Mouse (Mus musculus) heart, adult 18-20 months (tissue): ENCODE results near the gene Olfr593. TPM values are rescaled to one million over a fixed set of nuclear protein-coding genes. Genes with fewer than 3 reads are reported as not detected.
"Not testable (repeated sequence)": the region's sequence is repeated elsewhere in the genome, so short reads cannot be mapped to it uniquely, and the experiment has no call there.

Source experiments
- DNase-seq, 2 experiments: peaks; one replicate each; pipeline ENCODE4 v3.0.0; 2021 to 2022; ENCODE audit warnings: mixed read lengths in 1 of 2
- long read RNA-seq, 2 experiments: library from polyadenylated mRNA; stranded (forward); transcript quantifications; one replicate each; pipeline ENCODE4 v2.0.0; 2021
- microRNA-seq, 2 experiments: library from miRNA; unstranded; fragments of <30 nt; microRNA quantifications; one replicate each; pipeline ENCODE4 v1.2.0; 2022
- total RNA-seq, 2 experiments: library from RNA; stranded (reverse); gene quantifications; 2 replicates each; pipeline ENCODE4 v1.2.3; 2021

Olfr593 gene
- total RNA-seq, result not detected
- long read RNA-seq, experiment 1, result 0 reads
- long read RNA-seq, experiment 2, result 0 reads

DNA sequence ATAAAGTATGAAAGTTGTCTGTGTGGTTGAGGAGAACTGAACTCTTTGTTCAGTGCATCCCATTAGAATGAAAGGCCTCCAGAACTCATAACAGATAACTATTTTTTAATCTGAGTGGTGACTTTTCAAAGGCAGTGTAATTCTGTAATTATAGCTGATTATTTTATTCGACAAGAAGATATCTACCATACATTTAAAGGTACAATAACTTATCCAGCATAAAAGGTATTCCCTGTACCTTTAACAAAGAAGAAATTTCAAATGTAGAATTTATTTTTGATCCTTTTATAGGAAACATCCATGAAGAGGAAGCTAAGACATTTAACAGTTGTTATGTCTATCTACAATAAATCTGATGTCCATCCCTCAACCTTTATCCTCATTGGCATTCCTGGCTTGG lies at the start of gene Olfr593:
Gene Olfr593 (plus strand): TSS at position 301 of the 400 bp plus-strand sequence.
- DNase-seq, result no peak

DNA sequence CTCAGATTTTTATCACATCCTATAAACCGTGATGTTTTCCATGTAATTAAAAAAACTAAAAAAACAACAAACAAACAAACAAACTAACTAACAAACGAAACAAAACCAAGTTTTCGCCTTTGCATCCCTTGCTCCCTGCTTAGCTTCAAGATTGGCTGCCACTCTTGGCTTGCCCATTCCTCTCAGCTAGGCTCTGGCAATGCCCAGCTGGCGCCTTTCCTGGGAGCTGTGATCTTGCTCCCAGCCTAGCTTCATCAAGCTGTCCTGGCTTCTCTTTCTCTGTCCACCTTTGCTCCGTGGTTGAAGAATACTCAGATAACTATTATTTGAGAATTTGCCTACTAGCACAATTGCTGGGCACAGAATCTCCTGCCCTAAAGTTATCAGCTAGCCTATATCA lies 42.0 kb upstream of the Olfr593 start:
- DNase-seq, result no peak

GRCm38 (mm10) chr7:103178240-103178639 lies 33.4 kb upstream of the Olfr593 start, which contains the start of gene Olfr591:
Gene Olfr591, minus strand, starts transcription at chr7:103178340.
- DNase-seq, result no peak

- DNase-seq, result not testable (repeated sequence)
These were observed 27.2 kb upstream of the Olfr593 start, which contains the start of gene Olfr592 for GRCm38 (mm10) chr7:103184503-103184902. Gene Olfr592, plus strand, starts transcription at chr7:103184803.

GRCm38 (mm10) chr7:103212050-103212449 lies 388 bp downstream of the Olfr593 start:
- DNase-seq, result not testable (repeated sequence)

DNA sequence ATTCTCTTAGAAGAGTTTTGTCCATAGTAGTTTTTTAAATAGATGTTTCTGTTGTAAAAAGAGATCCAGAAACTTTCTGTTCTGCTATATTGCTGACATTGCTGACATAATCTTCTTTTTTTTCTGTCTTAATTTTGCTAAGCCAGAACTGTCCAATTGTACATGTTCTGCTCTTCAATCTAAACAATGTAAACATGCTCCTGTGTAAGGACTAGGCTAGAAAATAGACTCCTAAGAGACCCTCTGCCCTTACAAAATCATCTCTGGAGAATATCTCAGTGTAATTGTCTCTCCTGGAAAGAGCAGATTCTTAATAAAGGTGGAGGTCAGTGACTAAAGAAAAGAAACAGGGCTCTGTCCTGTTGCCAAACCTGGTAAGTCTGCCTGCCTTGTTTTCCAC lies 5.0 kb downstream of the Olfr593 start, which contains the start of gene Olfr594:
Gene Olfr594 (plus strand): TSS at position 301 of the 400 bp plus-strand sequence.
- DNase-seq, result no peak

GRCm38 (mm10) chr7:103252405-103252804 lies 40.7 kb downstream of the Olfr593 start, which contains the start of gene Usp17ld:
Gene Usp17ld, minus strand, starts transcription at chr7:103252505.
- not testable (repeated sequence) for DNase-seq

Small RNA genes lying within 50 kb of the gene (microRNA-seq; reads per million reads assigned to microRNA genes)
- gene Gm25171, result 0 reads per million in 2 experiments

Other genes starting within 250 kb of the Olfr593 start
- gene Olfr576, start 249.2 kb upstream of the Olfr593 start, total RNA-seq, result not detected
- not detected for gene Olfr577, start 235.9 kb upstream of the Olfr593 start, total RNA-seq
- not detected for gene Olfr578, start 222.5 kb upstream of the Olfr593 start, total RNA-seq
- gene Olfr582, start 173.8 kb upstream of the Olfr593 start, total RNA-seq, result not detected
- not detected for gene Olfr583, start 160.6 kb upstream of the Olfr593 start, total RNA-seq
- gene Olfr584, start 130.0 kb upstream of the Olfr593 start, total RNA-seq, result not detected
- not detected for gene Olfr585, start 114.1 kb upstream of the Olfr593 start, total RNA-seq
- not detected for gene Olfr586, start 86.2 kb upstream of the Olfr593 start, total RNA-seq
- not detected for gene Olfr588-ps1, start 71.0 kb upstream of the Olfr593 start, total RNA-seq
- gene Olfr589, start 55.5 kb upstream of the Olfr593 start, total RNA-seq, result not detected
- gene Olfr591, start 33.5 kb upstream of the Olfr593 start, total RNA-seq, result not detected
- gene Olfr592, start 27.1 kb upstream of the Olfr593 start, total RNA-seq, result not detected
- gene Olfr594, start 5.1 kb downstream of the Olfr593 start, total RNA-seq, result not detected
- not detected for gene Usp17ld, start 40.6 kb downstream of the Olfr593 start, total RNA-seq
- not detected for gene Olfr596, start 93.8 kb downstream of the Olfr593 start, total RNA-seq
- gene Olfr597, start 104.5 kb downstream of the Olfr593 start, total RNA-seq, result not detected
- not detected for gene Olfr598, start 111.7 kb downstream of the Olfr593 start, total RNA-seq
- gene Olfr599, start 124.1 kb downstream of the Olfr593 start, total RNA-seq, result not detected
- gene Olfr600, start 137.8 kb downstream of the Olfr593 start, total RNA-seq, result not detected
- gene Olfr601, start 150.8 kb downstream of the Olfr593 start, total RNA-seq, result not detected
- gene Olfr603, start 174.3 kb downstream of the Olfr593 start, total RNA-seq, result not detected
- not detected for gene Usp17lc, start 203.2 kb downstream of the Olfr593 start, total RNA-seq
- not detected for gene Olfr605, start 233.6 kb downstream of the Olfr593 start, total RNA-seq
- not detected for gene Olfr606, start 237.2 kb downstream of the Olfr593 start, total RNA-seq